Mouse (Mus musculus): ENCODE data around the gene Tbca. TPM values are rescaled to one million over a fixed set of nuclear protein-coding genes. Genes with fewer than 3 reads are reported as not detected.

Tbca gene
- total RNA-seq, 1 experiment, result 244 TPM

- H3K9me3 ChIP-seq (ENCODE audit: control insufficient read depth, insufficient read depth, low read depth, low read length), result no peaks in the 10 kb centered on the region
- in situ Hi-C loops (cut with MboI; ENCODE audit: low sequenced_read_pairs in 2 of 2, unreplicated experiment in 2 of 2), result no loop called here
- DNase-seq (ENCODE audit: low read depth, low spot score), result no peak
- no peak overlapping the region for H3K27ac ChIP-seq (ENCODE audit: insufficient read depth, low read depth, low read length, poor library complexity, severe bottlenecking)
- peaks cover 0 to 2% of the 10 kb centered on the region in 2 experiments; a peak in 1 of 4 replicates for H3K4me1 ChIP-seq (ENCODE audit: control insufficient read depth in 2 of 2, insufficient read depth in 2 of 2, low read length in 2 of 2, poor library complexity in 1 of 2)
- H3K36me3 ChIP-seq (ENCODE audit: control insufficient read depth, insufficient read depth, low read length, poor library complexity, severe bottlenecking), result no peaks in the 10 kb centered on the region
- H3K9ac ChIP-seq (ENCODE audit: insufficient read depth, low read depth, low read length, poor library complexity, severe bottlenecking), result no peak overlapping the region
- peak overlapping the region in 1 of 2 experiments; percentile 41; a peak in 1 of 4 replicates for H3K4me3 ChIP-seq (ENCODE audit: insufficient read depth in 1 of 2, low read depth in 1 of 2, low read length in 2 of 2, poor library complexity in 1 of 2, severe bottlenecking in 1 of 2)
- TF ChIP-seq MAFK (IDR thresholded peaks at IDR 0.05; ENCODE audit: insufficient read depth, low read depth, low read length) (no peak), HCFC1 (IDR thresholded peaks at IDR 0.05; ENCODE audit: borderline replicate concordance, insufficient read depth, low read length) (no peak)
Observed at GRCm38 (mm10) chr13:94872439-94872838, 83.7 kb downstream of the Tbca start.

DNA sequence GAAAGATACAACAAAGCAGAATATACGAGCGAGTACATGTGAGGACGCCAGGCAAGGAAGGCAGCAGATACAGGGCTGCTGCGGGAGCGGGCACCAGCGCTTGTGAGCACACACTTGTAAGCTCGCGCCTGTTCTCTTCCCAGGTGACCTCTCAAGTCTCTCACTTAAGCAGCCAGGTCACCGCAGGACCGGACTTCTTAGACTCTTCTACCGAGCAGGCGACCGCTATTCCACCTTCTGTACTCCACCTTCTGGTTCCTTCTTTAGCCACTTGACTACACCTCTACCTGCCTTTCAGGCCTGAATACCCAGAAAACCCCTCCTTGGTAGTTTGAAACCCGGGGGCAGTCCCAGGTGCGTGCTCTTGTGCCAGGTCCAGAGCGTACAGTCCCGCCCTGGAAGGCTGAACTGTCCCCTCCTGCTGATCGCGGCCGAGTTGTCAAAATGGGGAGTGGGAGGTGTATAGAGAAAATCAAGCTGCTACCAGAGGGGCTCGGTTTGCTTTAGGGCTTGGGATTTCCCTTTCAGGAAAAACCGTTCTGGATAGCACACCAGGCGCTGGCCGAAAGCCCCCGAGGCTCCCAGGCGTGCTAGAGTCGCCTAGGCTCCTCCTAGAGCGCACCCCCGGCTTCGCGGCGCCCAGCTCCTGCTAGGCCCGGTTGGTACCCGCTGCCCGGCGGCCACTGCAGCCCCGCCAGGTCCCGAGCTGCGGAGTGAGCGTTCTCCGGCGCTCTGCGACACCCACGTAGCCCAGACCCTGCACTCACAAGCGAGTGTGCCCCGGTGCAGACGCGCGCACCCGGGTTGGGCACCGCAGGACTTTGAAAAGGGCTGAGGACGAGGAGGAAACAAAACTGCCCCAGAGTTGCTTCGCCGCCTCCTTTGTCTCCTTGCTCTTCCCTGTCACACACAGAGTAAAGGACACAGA is 84.7 kb downstream of the Tbca start:
- TF ChIP-seq HCFC1 (IDR thresholded peaks at IDR 0.05; ENCODE audit: borderline replicate concordance, insufficient read depth, low read length) (no peak), CHD2 (IDR thresholded peaks at IDR 0.05; ENCODE audit: low read depth, low read length) (no peak), ZC3H11A (IDR thresholded peaks at IDR 0.05; ENCODE audit: borderline replicate concordance, low read depth, low read length) (no peak), MAFK (IDR thresholded peaks at IDR 0.05; ENCODE audit: insufficient read depth, low read depth, low read length) (no peak), ZNF384 (IDR thresholded peaks at IDR 0.05; ENCODE audit: low read depth, low read length) (no peak)
- peak overlapping the region; percentile 26; the same call in 1 of the 2 replicates for H3K9ac ChIP-seq (ENCODE audit: insufficient read depth, low read depth, low read length, poor library complexity, severe bottlenecking)
- H3K27ac ChIP-seq (ENCODE audit: insufficient read depth, low read depth, low read length, poor library complexity, severe bottlenecking), result no peak overlapping the region
- H3K4me3 ChIP-seq (ENCODE audit: insufficient read depth in 1 of 2, low read depth in 1 of 2, low read length in 2 of 2, poor library complexity in 1 of 2, severe bottlenecking in 1 of 2), result peak overlapping the region; percentile 3 to 20; a peak in 3 of 4 replicates
- DNase-seq (ENCODE audit: low read depth, low spot score), result no peak
- in situ Hi-C loops (cut with MboI; ENCODE audit: low sequenced_read_pairs in 2 of 2, unreplicated experiment in 2 of 2), result no loop called here
- no peaks in the 10 kb centered on the region for H3K36me3 ChIP-seq (ENCODE audit: control insufficient read depth, insufficient read depth, low read length, poor library complexity, severe bottlenecking)
- no peaks in the 10 kb centered on the region for H3K9me3 ChIP-seq (ENCODE audit: control insufficient read depth, insufficient read depth, low read depth, low read length)
- peaks cover 0 to 2% of the 10 kb centered on the region in 2 experiments; a peak in 1 of 4 replicates for H3K4me1 ChIP-seq (ENCODE audit: control insufficient read depth in 2 of 2, insufficient read depth in 2 of 2, low read length in 2 of 2, poor library complexity in 1 of 2)

- in situ Hi-C loops (cut with MboI; ENCODE audit: low sequenced_read_pairs in 2 of 2, unreplicated experiment in 2 of 2), result no loop called here
- peak overlapping the region; percentile 26; the same call in 1 of the 2 replicates for H3K9ac ChIP-seq (ENCODE audit: insufficient read depth, low read depth, low read length, poor library complexity, severe bottlenecking)
- H3K27ac ChIP-seq (ENCODE audit: insufficient read depth, low read depth, low read length, poor library complexity, severe bottlenecking), result no peak overlapping the region
- no peak for DNase-seq (ENCODE audit: low read depth, low spot score)
- no peaks in the 10 kb centered on the region for H3K36me3 ChIP-seq (ENCODE audit: control insufficient read depth, insufficient read depth, low read length, poor library complexity, severe bottlenecking)
- no peaks in the 10 kb centered on the region for H3K9me3 ChIP-seq (ENCODE audit: control insufficient read depth, insufficient read depth, low read depth, low read length)
- peak overlapping the region in 1 of 2 experiments; percentile 20; a peak in 2 of 4 replicates for H3K4me3 ChIP-seq (ENCODE audit: insufficient read depth in 1 of 2, low read depth in 1 of 2, low read length in 2 of 2, poor library complexity in 1 of 2, severe bottlenecking in 1 of 2)
- TF ChIP-seq HCFC1 (IDR thresholded peaks at IDR 0.05; ENCODE audit: borderline replicate concordance, insufficient read depth, low read length) (no peak), MAFK (IDR thresholded peaks at IDR 0.05; ENCODE audit: insufficient read depth, low read depth, low read length) (no peak), ZC3H11A (IDR thresholded peaks at IDR 0.05; ENCODE audit: borderline replicate concordance, low read depth, low read length) (no peak), ZNF384 (IDR thresholded peaks at IDR 0.05; ENCODE audit: low read depth, low read length) (no peak), CHD2 (IDR thresholded peaks at IDR 0.05; ENCODE audit: low read depth, low read length) (no peak)
- H3K4me1 ChIP-seq (ENCODE audit: control insufficient read depth in 2 of 2, insufficient read depth in 2 of 2, low read length in 2 of 2, poor library complexity in 1 of 2), result peaks cover 0 to 2% of the 10 kb centered on the region in 2 experiments; a peak in 1 of 4 replicates
Observed at GRCm38 (mm10) chr13:94874039-94874425, 85.3 kb downstream of the Tbca start.

GRCm38 (mm10) chr13:94874656-94875395 is 86.1 kb downstream of the Tbca start:
- in situ Hi-C loops (cut with MboI; ENCODE audit: low sequenced_read_pairs in 2 of 2, unreplicated experiment in 2 of 2), result no loop called here
- Histone ChIP-seq H3K4me3 (ENCODE audit: insufficient read depth in 1 of 2, low read depth in 1 of 2, low read length in 2 of 2, poor library complexity in 1 of 2, severe bottlenecking in 1 of 2) (peak overlapping the region; percentile 32; a peak in 3 of 4 replicates), H3K9me3 (ENCODE audit: control insufficient read depth, insufficient read depth, low read depth, low read length) (no peaks in the 10 kb centered on the region), H3K4me1 (ENCODE audit: control insufficient read depth in 2 of 2, insufficient read depth in 2 of 2, low read length in 2 of 2, poor library complexity in 1 of 2) (peaks cover 0 to 2% of the 10 kb centered on the region in 2 experiments; a peak in 1 of 4 replicates), H3K27ac (ENCODE audit: insufficient read depth, low read depth, low read length, poor library complexity, severe bottlenecking) (no peak overlapping the region), H3K36me3 (ENCODE audit: control insufficient read depth, insufficient read depth, low read length, poor library complexity, severe bottlenecking) (no peaks in the 10 kb centered on the region), H3K9ac (ENCODE audit: insufficient read depth, low read depth, low read length, poor library complexity, severe bottlenecking) (no peak overlapping the region)
- TF ChIP-seq CHD2 (IDR thresholded peaks at IDR 0.05; ENCODE audit: low read depth, low read length) (no peak), ZC3H11A (IDR thresholded peaks at IDR 0.05; ENCODE audit: borderline replicate concordance, low read depth, low read length) (no peak), HCFC1 (IDR thresholded peaks at IDR 0.05; ENCODE audit: borderline replicate concordance, insufficient read depth, low read length) (no peak), ZNF384 (IDR thresholded peaks at IDR 0.05; ENCODE audit: low read depth, low read length) (no peak)
- no peak for DNase-seq (ENCODE audit: low read depth, low spot score)

Measured in ES-E14 (cell line).